Mouse (Mus musculus): ENCODE results near the gene Zfp784.

GRCm38 (mm10) chr7:5014251-5015117, 23.8 kb downstream of the Zfp784 start, which contains the start of the genes Zfp524 and Fiz1:
- TF ChIP-seq CTCF (IDR thresholded peaks at IDR 0.05; ENCODE audit: low read depth, low read length) (no peak), TAL1 (conservative IDR thresholded peaks at IDR 0.05; ENCODE audit: low read depth, low read length) (no peak), GATA1 (IDR thresholded peaks at IDR 0.05; ENCODE audit: borderline replicate concordance, low read length) (no peak), GATA2 (IDR thresholded peaks at IDR 0.05; ENCODE audit: borderline replicate concordance, low read depth, low read length) (no peak), POLR2AphosphoS5 (IDR thresholded peaks at IDR 0.05; ENCODE audit: insufficient replicate concordance, low read depth, low read length) (no peak)

Measured in G1E (cell line).